Mouse (Mus musculus): ENCODE measurements at regions not wholly inside any gene's neighbourhood (a gene's known extent, or its start where the extent isn't known, plus 50 kb on each side); places are given as distances from the start of the nearest gene placed in this dataset.

DNA sequence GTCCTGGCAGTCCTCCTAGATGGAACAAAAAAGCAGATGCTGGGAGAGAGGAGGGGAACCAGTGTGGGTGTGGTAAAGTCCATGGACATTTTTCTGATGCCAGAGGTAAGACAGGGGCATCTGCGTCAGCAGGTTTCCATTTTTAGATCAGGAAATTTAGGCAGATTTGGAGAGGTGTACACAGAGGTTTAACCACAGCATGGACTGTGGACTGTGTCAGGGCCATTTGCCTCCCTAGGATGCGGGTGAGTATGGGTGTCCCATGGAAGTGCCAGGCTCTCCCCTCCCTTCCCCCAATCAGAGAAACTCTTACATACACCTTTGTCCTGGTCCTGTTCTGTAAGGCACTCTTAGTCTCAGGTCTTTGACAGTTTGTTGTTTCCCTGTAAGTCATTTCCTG is 443.5 kb upstream of the Slc30a5 start:
- Histone ChIP-seq H3K4me2 (ENCODE audit: low read depth) (no peak overlapping the region), H3K4me1 (ENCODE audit: insufficient read depth) (0 out of 2 replicates have a peak, but pooled peaks cover 4% of the 10 kb centered on the region), H3K9me3 (ENCODE audit: low read length) (no peaks in the 10 kb centered on the region), H3K9ac (no peak overlapping the region), H3K4me3 (ENCODE audit: low read depth, low read length) (no peak overlapping the region), H3K27me3 (ENCODE audit: insufficient read depth, low read length) (no peaks in the 10 kb centered on the region), H3K36me3 (ENCODE audit: insufficient read depth) (no peaks in the 10 kb centered on the region), H3K27ac (ENCODE audit: low read depth, low read length) (no peak overlapping the region)
- no peak for ATAC-seq
- 91% methylated on average over 2 of the region's 2 CpGs for WGBS
- TF ChIP-seq CTCF (IDR thresholded peaks at IDR 0.05; ENCODE audit: low read depth) = no peak
- DNase-seq = no peak

GRCm38 (mm10) chr13:101274470-101275141 is 441.4 kb upstream of the Slc30a5 start:
- H3K4me3 ChIP-seq (ENCODE audit: low read depth, low read length) = no peak overlapping the region
- H3K36me3 ChIP-seq (ENCODE audit: insufficient read depth) = no peaks in the 10 kb centered on the region
- no peak overlapping the region for H3K4me2 ChIP-seq (ENCODE audit: low read depth)
- no peak for ATAC-seq
- H3K27me3 ChIP-seq (ENCODE audit: insufficient read depth, low read length) = no peaks in the 10 kb centered on the region
- WGBS = 75% methylated on average over 7 of the region's 7 CpGs
- H3K4me1 ChIP-seq (ENCODE audit: insufficient read depth) = 0 out of 2 replicates have a peak, but pooled peaks cover 4% of the 10 kb centered on the region
- TF ChIP-seq CTCF (IDR thresholded peaks at IDR 0.05; ENCODE audit: low read depth) = no peak
- no peak overlapping the region for H3K27ac ChIP-seq (ENCODE audit: low read depth, low read length)
- DNase-seq = no peak
- no peaks in the 10 kb centered on the region for H3K9me3 ChIP-seq (ENCODE audit: low read length)
- H3K9ac ChIP-seq = no peak overlapping the region

GRCm38 (mm10) chr13:101273321-101273720 is 440.1 kb upstream of the Slc30a5 start:
- no peaks in the 10 kb centered on the region for H3K9me3 ChIP-seq (ENCODE audit: low read length)
- no peak overlapping the region for H3K4me2 ChIP-seq (ENCODE audit: low read depth)
- ATAC-seq (no peak), DNase-seq (no peak)
- 0 out of 2 replicates have a peak, but pooled peaks cover 4% of the 10 kb centered on the region for H3K4me1 ChIP-seq (ENCODE audit: insufficient read depth)
- H3K4me3 ChIP-seq (ENCODE audit: low read depth, low read length) = no peak overlapping the region
- WGBS = 56% methylated on average over 7 of the region's 7 CpGs
- no peaks in the 10 kb centered on the region for H3K27me3 ChIP-seq (ENCODE audit: insufficient read depth, low read length)
- no peak overlapping the region for H3K27ac ChIP-seq (ENCODE audit: low read depth, low read length)
- H3K9ac ChIP-seq = no peak overlapping the region
- TF ChIP-seq CTCF (IDR thresholded peaks at IDR 0.05; ENCODE audit: low read depth) = no peak
- no peaks in the 10 kb centered on the region for H3K36me3 ChIP-seq (ENCODE audit: insufficient read depth)

DNA sequence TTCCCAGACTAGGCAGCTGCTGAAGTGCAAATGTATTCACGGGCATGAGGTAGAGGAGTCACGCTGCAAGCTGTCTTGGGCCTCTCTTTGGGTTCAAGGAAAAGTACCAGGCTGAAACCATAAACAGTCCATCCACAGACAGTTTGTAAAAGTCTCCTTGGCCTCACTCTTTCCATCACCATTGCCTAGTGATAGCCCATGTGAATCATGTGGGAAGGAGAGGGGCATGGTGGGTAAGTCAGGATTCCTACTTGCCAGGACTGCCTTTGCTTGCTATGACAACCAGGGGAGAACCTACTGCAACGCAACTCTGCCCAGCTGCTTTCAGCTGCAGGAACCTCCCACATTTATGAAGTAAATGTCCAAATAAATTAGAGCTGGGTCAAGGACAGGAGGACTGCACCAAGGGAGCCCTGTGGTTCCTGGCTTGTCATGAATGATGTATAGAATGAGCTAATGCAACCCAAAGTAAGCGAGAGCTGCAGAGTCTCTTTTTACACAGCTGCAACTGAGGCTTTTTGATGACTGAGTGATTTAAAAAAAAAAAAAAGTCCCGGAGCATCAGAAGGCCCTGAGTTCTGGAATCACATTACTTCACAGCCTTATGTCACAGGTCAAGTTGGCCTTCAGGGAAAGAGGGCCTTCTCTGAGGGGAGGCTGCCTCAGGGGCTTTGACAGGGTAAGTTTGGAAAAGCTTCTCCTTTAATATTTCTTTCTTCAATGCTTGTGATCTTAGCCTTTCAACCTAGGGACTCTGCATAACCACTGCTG is 420.7 kb upstream of the Slc30a5 start:
- H3K4me1 ChIP-seq (ENCODE audit: insufficient read depth) = no peaks in the 10 kb centered on the region
- H3K9ac ChIP-seq = no peak overlapping the region
- no peaks in the 10 kb centered on the region for H3K9me3 ChIP-seq (ENCODE audit: low read length)
- no peak overlapping the region for H3K4me3 ChIP-seq (ENCODE audit: low read depth, low read length)
- no peaks in the 10 kb centered on the region for H3K27me3 ChIP-seq (ENCODE audit: insufficient read depth, low read length)
- WGBS = 80% methylated on average over 5 of the region's 5 CpGs
- H3K27ac ChIP-seq (ENCODE audit: low read depth, low read length) = no peak overlapping the region
- H3K4me2 ChIP-seq (ENCODE audit: low read depth) = no peak overlapping the region
- TF ChIP-seq CTCF (IDR thresholded peaks at IDR 0.05; ENCODE audit: low read depth) = no peak
- ATAC-seq (no peak), DNase-seq (no peak)
- H3K36me3 ChIP-seq (ENCODE audit: insufficient read depth) = no peaks in the 10 kb centered on the region

- H3K9me3 ChIP-seq (ENCODE audit: low read length) = no peaks in the 10 kb centered on the region
- TF ChIP-seq CTCF (IDR thresholded peaks at IDR 0.05; ENCODE audit: low read depth) = no peak
- H3K36me3 ChIP-seq (ENCODE audit: insufficient read depth) = no peaks in the 10 kb centered on the region
- H3K4me2 ChIP-seq (ENCODE audit: low read depth) = no peak overlapping the region
- DNase-seq = no peak
- H3K4me1 ChIP-seq (ENCODE audit: insufficient read depth) = no peaks in the 10 kb centered on the region
- no peaks in the 10 kb centered on the region for H3K27me3 ChIP-seq (ENCODE audit: insufficient read depth, low read length)
- no peak overlapping the region for H3K4me3 ChIP-seq (ENCODE audit: low read depth, low read length)
- no peak overlapping the region for H3K9ac ChIP-seq
- WGBS = 95% methylated on average over 5 of the region's 5 CpGs
- ATAC-seq = no peak
- H3K27ac ChIP-seq (ENCODE audit: low read depth, low read length) = no peak overlapping the region
Observed at GRCm38 (mm10) chr13:101249369-101249768, 416.1 kb upstream of the Slc30a5 start.

DNA sequence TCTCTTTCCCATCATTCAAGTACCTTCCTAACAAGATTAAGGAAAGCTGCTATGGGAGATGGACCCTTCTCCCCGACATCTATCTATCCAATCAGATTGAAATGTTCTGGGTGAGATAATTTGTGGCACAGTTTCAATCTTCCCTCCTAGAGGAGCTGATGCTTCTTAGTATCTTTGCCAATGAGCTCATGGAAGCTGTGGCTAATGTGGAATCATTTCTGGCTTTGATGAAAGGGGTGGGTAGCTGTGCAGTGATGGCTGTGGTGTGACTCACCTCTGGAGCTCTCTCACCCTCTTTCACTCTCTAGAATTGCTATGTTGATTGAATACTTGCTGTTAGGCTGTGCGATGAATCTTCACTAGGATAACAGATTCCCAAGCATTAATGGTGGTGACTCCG is 411.1 kb upstream of the Slc30a5 start:
- Histone ChIP-seq H3K36me3 (ENCODE audit: insufficient read depth) (no peaks in the 10 kb centered on the region), H3K9ac (no peak overlapping the region), H3K27ac (ENCODE audit: low read depth, low read length) (no peak overlapping the region), H3K9me3 (ENCODE audit: low read length) (no peaks in the 10 kb centered on the region), H3K27me3 (ENCODE audit: insufficient read depth, low read length) (no peaks in the 10 kb centered on the region), H3K4me3 (ENCODE audit: low read depth, low read length) (no peak overlapping the region), H3K4me1 (ENCODE audit: insufficient read depth) (no peaks in the 10 kb centered on the region), H3K4me2 (ENCODE audit: low read depth) (no peak overlapping the region)
- no peak for TF ChIP-seq CTCF (IDR thresholded peaks at IDR 0.05; ENCODE audit: low read depth)
- DNase-seq (no peak), ATAC-seq (no peak)
- 90% methylated on average over 3 of the region's 3 CpGs for WGBS

DNA sequence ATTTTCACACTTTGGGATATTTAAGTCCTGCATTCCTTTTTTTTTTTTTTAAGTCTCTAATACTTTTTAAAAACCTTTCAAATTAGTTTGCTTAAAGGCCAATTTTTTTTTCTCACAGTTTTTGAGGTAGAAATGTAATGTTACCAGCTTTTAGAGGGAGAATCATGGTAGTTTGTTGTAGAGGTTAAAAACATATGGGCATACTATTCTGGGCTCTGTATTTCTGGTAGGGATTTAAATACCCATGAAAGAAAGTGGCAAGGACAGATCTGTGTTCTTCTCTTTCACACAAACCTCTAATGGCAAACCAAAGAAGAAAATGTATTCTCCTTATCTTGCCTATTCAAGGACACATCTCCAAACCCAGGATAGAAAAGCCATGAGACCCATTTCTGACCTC is 405.6 kb upstream of the Slc30a5 start:
- no peaks in the 10 kb centered on the region for H3K9me3 ChIP-seq (ENCODE audit: low read length)
- H3K4me1 ChIP-seq (ENCODE audit: insufficient read depth) = peaks cover 7% of the 10 kb centered on the region; the same call in 1 of the 2 replicates
- H3K9ac ChIP-seq = no peak overlapping the region
- ATAC-seq = no peak
- H3K36me3 ChIP-seq (ENCODE audit: insufficient read depth) = no peaks in the 10 kb centered on the region
- no peak for TF ChIP-seq CTCF (IDR thresholded peaks at IDR 0.05; ENCODE audit: low read depth)
- H3K4me3 ChIP-seq (ENCODE audit: low read depth, low read length) = no peak overlapping the region
- H3K27ac ChIP-seq (ENCODE audit: low read depth, low read length) = no peak overlapping the region
- no peaks in the 10 kb centered on the region for H3K27me3 ChIP-seq (ENCODE audit: insufficient read depth, low read length)
- no peak for DNase-seq
- no peak overlapping the region for H3K4me2 ChIP-seq (ENCODE audit: low read depth)

Measured in forebrain, postnatal 0 days (tissue).